Mouse (Mus musculus): ENCODE data around the gene Lrch2. TPM values are rescaled to one million over a fixed set of nuclear protein-coding genes. Genes with fewer than 3 reads are reported as not detected.
"Not testable (repeated sequence)": the region's sequence is repeated elsewhere in the genome, so short reads cannot be mapped to it uniquely, and the experiment has no call there.

The Lrch2 gene
- 13.6 and 15.6 TPM in 2 replicates for polyA plus RNA-seq (2012; rRNA removed)

DNA sequence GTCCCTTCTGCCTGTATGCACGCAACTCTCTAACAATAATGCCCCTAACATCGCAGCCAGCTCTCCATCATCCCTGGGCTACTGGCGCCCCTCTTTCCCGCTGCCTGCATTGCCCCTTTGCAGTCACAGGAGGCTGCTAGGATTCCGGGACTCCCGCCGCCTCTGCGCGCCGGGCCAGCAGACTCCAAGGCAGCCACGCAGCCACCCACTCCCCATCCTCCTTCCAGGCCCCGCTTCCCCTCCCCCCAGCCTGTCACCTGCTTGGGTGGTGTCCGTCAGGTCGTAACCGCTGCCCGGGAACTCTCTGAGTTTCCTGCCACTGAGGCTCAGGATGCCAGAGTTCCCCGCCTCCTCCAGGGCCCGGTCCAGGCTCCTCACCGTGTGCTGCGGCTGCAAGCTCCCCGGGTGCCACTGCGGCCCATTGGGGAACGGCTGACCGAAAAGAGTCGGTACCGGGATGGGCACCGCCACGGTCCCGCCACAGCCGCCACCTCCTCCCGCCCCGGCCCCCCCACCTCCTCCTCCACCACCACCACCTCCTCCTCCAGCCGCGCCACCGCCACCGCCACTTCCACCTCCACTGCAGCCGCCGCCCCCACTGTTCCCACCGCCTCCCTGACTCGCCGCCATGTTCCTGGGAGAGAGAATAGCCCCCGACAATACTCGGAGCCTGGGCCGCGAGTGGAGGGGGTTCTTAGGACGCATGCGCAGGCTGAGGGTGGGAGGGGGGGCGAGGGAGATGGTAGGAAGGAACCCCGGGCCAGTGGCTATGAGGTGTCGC, at the start of gene Lrch2:
Lrch2 (minus strand) TSS at position 661 of the 781 bp plus-strand sequence.
- peak within 1 kb of the TSS; percentile 81 for H3K4me3 ChIP-seq (ENCODE audit: insufficient read depth, low read length)
- TF ChIP-seq POLR2A (IDR thresholded peaks at IDR 0.05; ENCODE audit: extremely low read depth, insufficient read depth, low read length) (no peak), CTCF (IDR thresholded peaks at IDR 0.05; ENCODE audit: extremely low read depth, insufficient read depth, low read length) (no peak)
- H3K4me1 ChIP-seq (ENCODE audit: control insufficient read depth, insufficient read depth, low read length), result no peaks in the 10 kb centered on the region
- H3K27ac ChIP-seq (ENCODE audit: insufficient read depth, low read length), result peak within 1 kb of the TSS; percentile 53

DNA sequence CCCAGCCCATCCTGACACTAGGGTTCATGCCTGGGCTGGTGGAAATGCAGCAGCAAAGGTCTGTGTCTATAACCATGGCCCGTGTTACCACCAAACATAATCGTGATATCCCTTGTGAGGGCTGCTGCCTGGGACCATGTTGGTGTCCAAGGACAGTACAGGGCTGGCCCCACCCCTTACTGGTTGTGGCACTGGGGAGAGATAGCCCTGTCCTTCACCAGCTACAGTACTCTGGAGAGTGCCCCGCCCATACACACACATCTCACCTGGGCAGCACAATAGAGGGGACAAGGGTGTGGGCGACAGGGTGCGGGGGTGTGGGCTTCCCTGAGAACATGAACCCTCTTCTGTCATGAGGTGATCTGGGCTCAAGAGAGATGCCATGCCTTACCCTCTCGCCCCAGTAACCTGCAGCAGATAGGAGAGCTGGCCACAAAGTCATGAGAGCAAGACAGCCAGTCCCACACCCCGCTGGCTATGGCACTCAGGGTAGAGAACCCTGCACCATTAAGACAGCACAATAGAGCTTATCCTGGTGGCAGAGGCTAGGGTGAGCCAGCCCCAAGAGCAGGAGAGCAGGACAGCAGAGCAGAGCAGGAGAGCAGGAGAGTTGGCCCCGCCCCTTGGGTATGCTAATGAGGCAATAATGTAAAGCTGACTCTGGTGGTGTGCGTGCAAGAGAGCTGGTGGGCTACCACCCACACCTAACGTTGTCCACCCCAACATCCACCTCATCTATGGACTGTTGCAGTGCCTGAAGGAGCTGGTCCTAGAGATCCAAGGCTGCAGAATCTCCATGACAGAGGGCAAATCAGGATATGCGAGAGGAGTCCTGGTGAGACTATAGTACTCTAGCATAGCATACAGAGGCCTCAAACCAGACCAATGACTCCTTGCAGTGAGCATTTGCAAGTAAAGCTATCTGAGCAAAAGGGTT, 12.7 kb downstream of the Lrch2 start:
- H3K4me3 ChIP-seq (ENCODE audit: insufficient read depth, low read length), result no peak overlapping the region
- no peak for TF ChIP-seq CTCF (IDR thresholded peaks at IDR 0.05; ENCODE audit: extremely low read depth, insufficient read depth, low read length)
- H3K27ac ChIP-seq (ENCODE audit: insufficient read depth, low read length), result no peak overlapping the region
- H3K4me1 ChIP-seq (ENCODE audit: control insufficient read depth, insufficient read depth, low read length), result no peaks in the 10 kb centered on the region

DNA sequence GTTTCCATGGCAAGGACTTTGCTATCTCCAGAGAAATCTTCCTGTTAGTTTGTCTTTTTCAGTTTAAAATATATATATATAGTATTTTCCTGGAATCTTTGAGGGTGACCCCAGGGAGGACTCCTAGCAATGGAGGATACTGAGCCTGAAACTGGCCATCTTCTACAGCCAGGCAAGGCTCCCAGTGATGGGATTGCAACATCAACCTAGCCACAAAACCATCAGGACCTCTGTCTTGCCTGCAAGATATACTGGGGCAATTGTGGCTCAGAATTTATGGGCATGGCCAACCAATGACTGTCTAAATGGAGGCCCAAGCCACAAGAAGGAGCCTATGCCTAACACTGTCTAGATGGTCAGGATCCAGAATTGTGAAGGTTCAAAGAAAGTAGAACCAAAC, 15.5 kb downstream of the Lrch2 start:
- TF ChIP-seq CTCF (IDR thresholded peaks at IDR 0.05; ENCODE audit: extremely low read depth, insufficient read depth, low read length) (no peak), POLR2A (IDR thresholded peaks at IDR 0.05; ENCODE audit: extremely low read depth, insufficient read depth, low read length) (no peak)
- Histone ChIP-seq H3K4me3 (ENCODE audit: insufficient read depth, low read length) (no peak overlapping the region), H3K4me1 (ENCODE audit: control insufficient read depth, insufficient read depth, low read length) (no peaks in the 10 kb centered on the region), H3K27ac (ENCODE audit: insufficient read depth, low read length) (no peak overlapping the region)

DNA sequence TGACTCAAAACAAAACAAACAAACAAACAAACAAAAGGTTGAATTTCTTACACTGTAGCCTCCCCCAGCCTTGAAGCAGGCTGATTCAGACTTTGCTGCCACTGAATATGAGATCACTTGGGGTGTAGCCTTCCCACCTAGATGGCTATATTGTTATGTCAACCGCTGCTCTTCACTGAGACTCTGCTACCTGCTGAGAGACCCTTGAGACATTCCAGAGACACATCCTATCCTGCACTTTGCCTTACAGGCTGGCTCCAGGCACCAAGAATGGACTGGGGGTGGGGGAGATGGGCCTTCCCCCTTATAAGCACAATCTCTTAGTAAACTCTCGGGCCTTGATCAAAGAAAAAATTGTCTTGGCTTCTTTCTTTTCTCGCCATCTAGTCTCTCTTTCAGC, 16.8 kb downstream of the Lrch2 start:
- not testable (repeated sequence) for H3K4me1 ChIP-seq (ENCODE audit: control insufficient read depth, insufficient read depth, low read length); H3K27ac ChIP-seq (ENCODE audit: insufficient read depth, low read length); H3K4me3 ChIP-seq (ENCODE audit: insufficient read depth, low read length)

DNA sequence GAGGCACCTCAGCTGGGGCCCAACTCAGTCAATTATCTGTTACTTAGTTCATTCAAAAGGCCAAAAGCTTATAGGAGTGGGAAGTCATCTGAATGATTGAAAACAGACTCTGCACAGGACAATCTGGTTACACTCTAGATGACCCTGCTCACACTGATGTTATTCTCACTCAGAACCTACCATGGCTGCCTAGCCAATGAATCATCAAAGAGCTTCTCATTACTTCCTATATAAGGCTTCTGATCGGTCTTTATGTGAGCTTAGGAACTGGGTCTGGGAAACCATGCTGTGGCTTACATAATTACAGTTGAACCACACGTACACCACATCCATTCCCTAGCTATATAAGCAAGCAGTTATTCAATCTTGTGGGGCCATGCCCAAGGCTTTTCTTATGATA, 18.3 kb downstream of the Lrch2 start:
- no peak overlapping the region for H3K27ac ChIP-seq (ENCODE audit: insufficient read depth, low read length)
- H3K4me1 ChIP-seq (ENCODE audit: control insufficient read depth, insufficient read depth, low read length), result no peaks in the 10 kb centered on the region
- H3K4me3 ChIP-seq (ENCODE audit: insufficient read depth, low read length), result no peak overlapping the region
- TF ChIP-seq POLR2A (IDR thresholded peaks at IDR 0.05; ENCODE audit: extremely low read depth, insufficient read depth, low read length) (no peak), CTCF (IDR thresholded peaks at IDR 0.05; ENCODE audit: extremely low read depth, insufficient read depth, low read length) (no peak)

DNA sequence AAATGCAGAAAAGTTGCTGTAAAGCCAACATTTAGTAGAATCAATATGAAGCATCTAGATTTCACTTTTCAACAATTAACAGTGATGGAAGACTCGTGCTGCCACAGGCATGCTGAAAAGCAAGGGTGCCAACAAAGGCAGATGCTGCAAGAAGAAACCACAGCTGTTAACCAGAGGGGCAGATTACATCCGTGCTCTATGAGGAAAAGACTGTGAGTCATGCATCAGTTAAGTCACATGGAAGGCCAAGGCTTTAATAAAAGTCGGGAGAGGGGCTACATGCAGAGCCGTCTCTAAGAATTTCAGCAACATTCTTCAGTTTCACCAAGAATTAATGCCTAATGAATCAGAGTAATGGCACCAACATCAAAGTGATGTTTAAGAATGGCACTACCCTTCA, 22.2 kb downstream of the Lrch2 start:
- no peak overlapping the region for H3K4me3 ChIP-seq (ENCODE audit: insufficient read depth, low read length)

DNA sequence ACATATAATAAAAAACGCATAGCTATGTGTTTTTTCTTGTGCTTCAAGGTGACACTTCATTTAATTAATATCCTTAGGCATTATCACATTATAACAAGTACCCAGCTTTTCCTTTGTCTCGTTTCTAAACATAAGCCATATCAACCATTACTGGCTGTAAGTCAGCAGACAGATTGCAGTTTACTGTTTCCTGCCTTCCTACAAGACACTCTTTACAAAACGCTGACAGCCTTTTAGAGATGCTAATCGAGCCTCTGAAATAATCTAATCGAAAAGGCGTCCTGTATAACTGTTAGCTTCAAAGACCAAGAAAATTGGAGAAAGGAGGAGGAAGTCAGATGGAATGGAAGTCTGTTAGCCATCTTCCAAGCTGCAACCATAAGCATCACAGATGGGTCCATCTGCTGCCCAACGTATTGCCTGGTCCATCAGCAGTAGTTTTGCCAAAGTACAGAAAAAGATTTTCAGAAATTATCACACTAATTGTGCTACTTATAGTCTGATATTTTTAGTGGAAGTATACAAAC, 26.2 kb downstream of the Lrch2 start:
- Histone ChIP-seq H3K27ac (ENCODE audit: insufficient read depth, low read length) (no peak overlapping the region), H3K4me3 (ENCODE audit: insufficient read depth, low read length) (no peak overlapping the region), H3K4me1 (ENCODE audit: control insufficient read depth, insufficient read depth, low read length) (no peaks in the 10 kb centered on the region)
- TF ChIP-seq CTCF (IDR thresholded peaks at IDR 0.05; ENCODE audit: extremely low read depth, insufficient read depth, low read length), result no peak
- TF ChIP-seq POLR2A (IDR thresholded peaks at IDR 0.05; ENCODE audit: extremely low read depth, insufficient read depth, low read length), result no peak

More for the DNA sequence above, 22.2 kb downstream of the Lrch2 start:
- no peak for TF ChIP-seq CTCF (IDR thresholded peaks at IDR 0.05; ENCODE audit: extremely low read depth, insufficient read depth, low read length)
- no peak for TF ChIP-seq POLR2A (IDR thresholded peaks at IDR 0.05; ENCODE audit: extremely low read depth, insufficient read depth, low read length)
- H3K27ac ChIP-seq (ENCODE audit: insufficient read depth, low read length), result no peak overlapping the region
- no peaks in the 10 kb centered on the region for H3K4me1 ChIP-seq (ENCODE audit: control insufficient read depth, insufficient read depth, low read length)

DNA sequence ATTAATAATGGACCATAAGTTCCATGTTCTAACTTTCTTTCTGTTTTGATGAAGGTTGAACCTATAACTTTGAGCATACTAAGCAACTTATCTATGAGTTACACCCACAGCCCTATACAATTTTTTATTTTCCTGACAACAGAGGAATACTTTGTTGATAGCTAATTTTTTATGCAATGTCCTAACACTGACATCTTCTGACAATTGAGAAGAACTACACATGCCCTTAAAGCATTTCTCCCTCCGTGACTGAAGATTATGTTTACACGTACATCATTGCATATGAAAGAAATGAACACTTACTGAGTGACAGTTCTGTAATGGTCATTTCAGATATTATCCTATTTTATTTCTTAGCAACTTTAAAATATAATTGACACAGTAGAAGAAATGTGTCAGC, 64.3 kb downstream of the Lrch2 start:
- H3K4me3 ChIP-seq (ENCODE audit: insufficient read depth, low read length), result no peak overlapping the region
- H3K27ac ChIP-seq (ENCODE audit: insufficient read depth, low read length), result no peak overlapping the region
- TF ChIP-seq CTCF (IDR thresholded peaks at IDR 0.05; ENCODE audit: extremely low read depth, insufficient read depth, low read length) (no peak), POLR2A (IDR thresholded peaks at IDR 0.05; ENCODE audit: extremely low read depth, insufficient read depth, low read length) (no peak)
- no peaks in the 10 kb centered on the region for H3K4me1 ChIP-seq (ENCODE audit: control insufficient read depth, insufficient read depth, low read length)

DNA sequence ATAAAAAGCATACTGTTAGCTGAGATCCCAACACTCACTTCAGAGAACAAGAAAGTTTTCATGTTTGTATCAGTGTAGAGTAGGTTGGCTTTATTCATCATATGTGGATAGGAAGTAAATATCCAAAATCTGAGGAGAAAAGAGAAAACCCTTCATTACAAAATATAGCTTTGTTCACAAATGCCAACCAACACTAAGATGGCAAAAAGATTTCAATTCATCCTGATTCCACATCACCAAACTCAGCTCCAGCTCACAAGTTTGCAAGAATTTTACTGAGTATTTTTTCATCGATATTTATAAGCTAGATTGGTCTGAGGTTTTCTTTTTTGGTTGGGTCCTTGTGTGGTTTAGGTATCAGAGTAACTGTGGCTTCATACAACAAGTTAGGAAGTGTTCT, 100.3 kb downstream of the Lrch2 start, which contains the start of gene Vmn1r239-ps:
Vmn1r239-ps (minus strand) TSS at position 101 of the 400 bp plus-strand sequence.
- not testable (repeated sequence) for H3K27ac ChIP-seq (ENCODE audit: insufficient read depth, low read length); H3K4me3 ChIP-seq (ENCODE audit: insufficient read depth, low read length); H3K4me1 ChIP-seq (ENCODE audit: control insufficient read depth, insufficient read depth, low read length)

DNA sequence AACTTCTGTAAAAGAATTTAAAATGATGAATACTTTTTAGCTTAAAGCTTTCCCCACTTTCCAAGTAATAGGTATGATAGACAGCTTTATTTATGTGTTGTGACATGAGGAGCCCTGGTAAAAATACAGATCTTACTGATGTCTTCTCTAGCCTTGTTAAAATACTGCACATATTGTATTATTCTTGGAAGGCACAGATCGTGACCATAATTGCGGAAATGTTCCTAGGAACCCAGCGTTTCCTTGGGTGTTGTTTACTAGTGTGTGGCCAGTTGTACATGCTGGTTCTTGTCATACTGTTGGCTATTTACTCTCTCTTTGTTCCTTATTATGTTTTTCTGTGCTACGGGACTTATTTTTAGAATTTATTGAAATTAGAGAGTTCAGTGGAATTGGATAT, 110.5 kb downstream of the Lrch2 start:
- TF ChIP-seq CTCF (IDR thresholded peaks at IDR 0.05; ENCODE audit: extremely low read depth, insufficient read depth, low read length) (no peak), POLR2A (IDR thresholded peaks at IDR 0.05; ENCODE audit: extremely low read depth, insufficient read depth, low read length) (no peak)
- no peaks in the 10 kb centered on the region for H3K4me1 ChIP-seq (ENCODE audit: control insufficient read depth, insufficient read depth, low read length)
- H3K4me3 ChIP-seq (ENCODE audit: insufficient read depth, low read length), result no peak overlapping the region
- no peak overlapping the region for H3K27ac ChIP-seq (ENCODE audit: insufficient read depth, low read length)
